Mouse (Mus musculus): ENCODE data around the gene Tedc2.

The Tedc2 gene

GRCm38 (mm10) chr17:24212441-24213018 lies 8.1 kb downstream of the Tedc2 start:
- no peak for DNase-seq (ENCODE audit: low spot score in 2 of 2)

DNA sequence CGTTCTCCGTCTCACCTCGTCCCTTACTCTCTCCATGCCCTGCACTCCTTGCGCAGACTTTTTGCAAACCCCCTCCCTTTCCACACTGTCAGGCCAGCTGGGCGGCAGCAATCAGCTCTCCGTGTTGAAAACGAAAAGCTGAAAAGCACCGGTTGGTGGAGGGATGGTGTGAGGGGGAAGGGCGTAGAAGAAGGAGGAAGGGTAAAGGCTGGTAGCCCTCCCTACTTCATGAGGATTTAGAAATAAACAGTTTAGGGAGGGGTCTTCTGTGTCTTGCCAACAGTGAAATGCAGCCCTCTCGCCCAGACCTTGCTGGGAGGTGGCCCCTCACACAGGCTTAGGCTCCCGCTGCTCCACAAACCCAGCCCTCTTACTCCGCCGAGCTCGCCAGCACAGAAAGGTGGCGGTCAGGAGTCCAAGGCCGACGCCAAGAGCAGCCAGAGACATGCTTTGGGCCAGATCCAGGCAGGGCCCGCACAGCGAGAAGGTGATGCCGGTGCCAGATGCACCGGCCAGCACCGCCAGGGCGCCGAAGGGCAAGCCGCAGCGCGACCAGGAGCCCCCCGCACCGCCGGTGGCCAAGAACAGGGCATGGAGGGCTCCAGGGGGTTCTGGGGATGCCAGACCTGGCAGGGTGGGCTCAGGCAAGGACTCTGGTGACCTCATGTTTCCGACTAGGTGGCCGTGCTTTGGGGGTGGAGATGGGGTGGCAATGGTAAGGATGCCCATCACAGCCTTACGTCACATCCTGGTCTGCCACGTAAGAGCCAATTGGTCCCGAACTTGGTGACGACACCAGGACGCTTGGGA lies 8.8 kb downstream of the Tedc2 start:
- DNase-seq (ENCODE audit: low spot score in 2 of 2), result no peak

GRCm38 (mm10) chr17:24210591-24210990 lies 10.1 kb downstream of the Tedc2 start:
- DNase-seq (ENCODE audit: low spot score in 2 of 2), result no peak

DNA sequence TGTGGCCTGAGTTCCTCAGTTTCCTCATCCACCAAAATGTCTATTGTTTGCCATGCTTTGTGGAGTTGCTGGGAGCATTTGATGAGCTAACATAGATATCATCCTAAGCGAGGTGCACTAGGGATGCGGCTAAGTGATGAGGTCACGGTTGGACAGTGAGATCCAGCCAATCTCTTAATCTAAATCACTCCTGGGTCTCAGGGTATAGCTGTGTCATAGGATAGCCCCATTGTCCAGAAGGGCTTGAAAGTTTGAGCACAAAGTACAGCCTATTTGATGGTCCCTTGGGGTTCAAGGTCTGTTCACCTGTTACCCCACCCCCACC lies 10.8 kb downstream of the Tedc2 start:
- no peak for DNase-seq (ENCODE audit: low spot score in 2 of 2)

- peak; percentile 57 to 69 for DNase-seq (ENCODE audit: low spot score in 2 of 2)
These were observed 11.4 kb downstream of the Tedc2 start, which contains the start of gene Ntn3 for GRCm38 (mm10) chr17:24209043-24209915. Ntn3 (minus strand) TSS chr17:24209531.

DNA sequence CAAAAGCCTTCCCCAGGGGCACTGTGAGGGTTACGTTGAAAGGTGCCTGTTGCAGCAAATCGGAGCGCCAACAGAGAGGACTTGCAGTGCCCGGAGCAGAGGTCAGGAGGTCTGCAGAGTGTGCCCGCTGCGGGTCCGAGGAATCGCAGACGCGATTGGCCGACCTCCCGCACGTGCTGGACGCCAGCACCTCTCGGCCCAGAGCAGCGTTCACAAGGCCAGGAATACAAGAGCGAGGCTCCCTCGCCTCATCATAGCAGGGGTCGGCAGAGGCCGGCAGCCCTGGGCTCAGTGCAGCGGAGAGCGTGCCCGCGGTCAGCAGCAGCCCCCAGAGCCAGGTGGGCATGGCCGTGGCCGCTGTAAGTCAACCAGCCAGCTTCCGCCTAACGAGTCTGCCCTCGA lies 12.0 kb downstream of the Tedc2 start:
- DNase-seq (ENCODE audit: low spot score in 2 of 2), result no peak

DNA sequence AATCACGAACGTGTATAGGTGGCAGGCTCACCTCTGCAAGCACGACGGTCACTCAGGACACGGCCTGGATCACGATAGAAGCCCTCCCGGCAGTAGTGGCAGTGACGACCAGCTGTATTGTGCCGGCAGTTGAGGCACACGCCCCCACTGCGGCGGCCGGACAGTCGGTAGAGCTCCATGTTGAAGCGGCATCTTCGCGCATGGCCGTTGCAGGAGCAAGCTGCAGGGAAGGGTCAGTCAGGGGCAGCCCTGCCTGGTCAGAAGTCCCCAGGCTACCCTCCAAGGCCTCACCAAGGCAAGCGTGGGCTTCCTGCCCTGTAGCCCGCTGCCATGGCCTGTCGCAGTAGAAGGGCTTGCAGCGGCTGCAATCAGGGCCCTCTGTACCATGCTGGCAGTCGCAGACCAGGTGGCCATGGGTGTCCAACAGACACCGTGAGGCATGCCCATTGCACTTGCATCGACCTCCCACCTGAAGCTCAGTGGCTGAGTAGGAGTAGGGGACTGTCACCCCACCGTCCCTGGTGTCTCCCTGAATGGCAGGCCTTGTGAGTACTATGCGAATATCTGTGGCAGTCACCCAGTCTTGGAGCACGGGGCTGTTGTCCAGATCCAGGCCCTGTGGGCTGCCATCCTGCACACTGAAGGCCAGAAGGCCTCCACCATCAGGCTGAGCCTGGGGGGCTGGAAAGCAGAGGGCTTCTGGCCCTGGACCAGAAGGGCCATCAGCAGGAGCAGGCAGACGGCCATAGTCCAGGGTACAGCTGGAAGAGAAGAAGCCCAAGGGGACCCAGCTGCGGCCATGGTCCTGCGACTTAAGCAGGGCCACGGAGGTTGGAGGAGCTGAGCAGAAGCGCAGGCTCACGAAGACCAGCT lies 12.6 kb downstream of the Tedc2 start:
- DNase-seq (ENCODE audit: low spot score in 2 of 2), result no peak

DNA sequence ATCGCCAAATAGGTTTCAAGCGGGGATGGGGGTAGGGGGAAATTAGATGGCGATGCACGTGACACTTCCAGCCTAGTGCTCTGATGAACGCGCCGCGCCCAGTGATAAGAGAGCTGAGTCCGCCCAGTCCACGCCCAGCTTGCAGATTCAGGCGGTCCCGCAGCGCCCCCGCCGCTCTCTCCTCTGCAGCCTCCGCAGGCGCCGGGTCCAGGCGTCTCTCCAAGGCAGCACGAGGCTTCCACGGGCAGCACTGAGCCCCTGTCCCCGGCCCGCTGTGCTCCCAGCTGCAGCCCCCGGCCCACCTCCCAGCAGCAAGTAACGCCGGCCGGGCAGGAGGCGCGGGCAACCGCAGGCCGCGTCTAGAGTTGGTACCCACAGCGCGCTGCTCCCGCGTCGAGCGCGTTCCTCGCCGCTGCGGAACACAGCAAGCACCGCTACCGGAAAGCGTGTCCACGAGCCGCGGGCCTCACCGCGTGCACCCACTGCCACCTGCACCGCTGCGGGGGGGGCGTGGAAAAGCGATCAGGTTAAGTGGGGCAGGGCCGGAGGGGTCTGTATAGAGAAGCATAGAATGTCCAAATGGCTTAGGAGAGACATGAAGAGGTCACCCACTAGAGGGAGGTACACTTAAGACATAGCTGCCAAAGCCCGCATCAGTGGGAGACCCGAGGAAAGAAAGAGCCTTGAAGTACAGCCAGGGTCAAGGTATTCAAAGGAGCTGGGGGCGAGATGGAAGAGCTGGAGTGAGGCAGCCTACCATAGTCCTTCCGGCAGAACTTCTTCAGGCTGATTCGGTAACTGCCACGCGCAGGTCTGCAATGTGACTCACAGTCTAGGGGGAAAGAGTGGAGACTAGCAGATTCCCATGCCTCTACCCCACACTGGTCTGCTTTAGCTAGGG lies 13.9 kb downstream of the Tedc2 start:
- DNase-seq (ENCODE audit: low spot score in 2 of 2), result peak; percentile 51 to 60

DNA sequence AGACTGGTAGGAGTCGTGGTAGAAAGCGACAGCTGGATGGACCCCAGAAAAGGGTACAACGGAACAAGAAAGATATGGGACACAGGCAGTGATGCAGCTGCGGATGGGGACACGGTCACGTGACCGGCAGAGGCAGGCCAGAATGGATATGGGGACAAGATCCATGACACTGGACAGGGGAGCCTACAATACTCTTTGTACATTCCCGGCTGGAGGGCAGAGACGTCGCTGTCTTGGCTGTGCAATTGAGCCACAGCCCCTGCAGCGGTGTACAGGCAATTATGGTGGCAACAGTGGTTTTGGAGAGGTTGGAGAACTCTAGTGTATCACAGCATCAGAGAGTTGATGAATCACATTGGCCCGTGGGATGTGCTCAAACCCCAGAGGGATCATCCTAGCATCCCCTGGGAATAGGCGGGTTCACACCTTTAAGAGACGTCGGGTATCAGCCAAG lies 14.7 kb downstream of the Tedc2 start:
- DNase-seq (ENCODE audit: low spot score in 2 of 2), result no peak

GRCm38 (mm10) chr17:24205284-24205888 lies 15.3 kb downstream of the Tedc2 start, which contains the start of gene Tbc1d24:
Tbc1d24 (minus strand) TSS chr17:24205562.
- peak; percentile 78 to 80 for DNase-seq (ENCODE audit: low spot score in 2 of 2)

DNA sequence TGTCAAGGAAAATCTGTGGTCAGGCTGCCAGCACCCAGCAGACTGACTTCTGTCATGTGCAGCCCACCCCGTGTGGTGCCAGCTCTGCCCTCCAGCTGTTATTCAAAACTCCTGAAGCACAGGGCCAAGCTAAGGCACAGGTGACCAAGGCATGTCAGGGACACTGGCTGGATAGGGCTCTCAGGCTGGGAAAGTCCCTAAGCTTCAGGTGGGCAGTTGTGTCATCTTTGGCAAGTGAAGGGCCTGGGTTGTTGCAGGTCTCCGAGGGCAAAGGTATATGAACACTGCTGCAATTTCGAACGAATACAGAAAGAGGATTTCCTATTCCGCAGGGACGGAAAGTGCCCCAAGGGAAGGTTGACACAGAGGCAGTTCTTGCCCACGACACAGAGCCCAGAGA lies 15.8 kb downstream of the Tedc2 start:
- no peak for DNase-seq (ENCODE audit: low spot score in 2 of 2)

GRCm38 (mm10) chr17:24203611-24204534 lies 16.8 kb downstream of the Tedc2 start:
- no peak for DNase-seq (ENCODE audit: low spot score in 2 of 2)

GRCm38 (mm10) chr17:24203068-24203467 lies 17.6 kb downstream of the Tedc2 start:
- DNase-seq (ENCODE audit: low spot score in 2 of 2), result no peak

DNA sequence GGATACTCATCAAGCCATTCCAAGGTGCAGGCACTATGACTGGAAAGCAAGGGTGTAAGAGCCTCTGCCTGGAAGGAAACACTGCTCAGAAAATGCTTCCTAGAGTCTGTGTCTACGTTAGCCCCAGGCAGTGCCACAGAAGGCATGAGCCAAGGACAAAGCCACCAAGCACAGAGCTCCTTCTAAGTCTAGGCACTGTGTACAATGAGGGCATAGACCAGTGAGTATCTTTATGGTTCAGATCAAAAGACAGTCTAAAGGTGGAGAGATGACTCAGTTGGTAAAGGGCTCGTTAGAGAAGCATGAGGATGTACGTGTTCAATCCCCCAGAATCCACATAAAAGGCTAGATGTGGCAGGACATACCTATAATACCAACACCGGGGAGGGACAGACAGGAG lies 19.6 kb downstream of the Tedc2 start:
- no peak for DNase-seq (ENCODE audit: low spot score in 2 of 2)

DNA sequence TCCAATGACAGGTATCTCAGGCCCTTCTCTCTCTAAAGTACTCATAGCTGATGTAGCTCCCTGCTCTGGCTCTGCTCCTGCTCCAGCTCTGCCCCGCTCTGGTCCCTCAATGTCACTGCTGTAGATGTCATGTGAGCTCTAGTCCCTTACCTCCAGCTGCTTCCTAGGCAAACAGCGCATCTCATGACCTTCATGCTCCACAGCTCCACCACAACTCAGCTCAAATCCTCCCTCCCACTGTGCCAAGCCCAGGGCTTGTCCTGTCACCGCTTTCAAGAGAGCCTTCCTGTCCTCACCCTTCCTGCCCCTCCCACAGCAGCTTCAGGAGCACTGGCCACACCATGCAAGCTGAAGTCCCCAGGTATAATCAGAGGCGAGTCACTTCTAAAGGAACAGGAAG lies 20.9 kb downstream of the Tedc2 start:
- no peak for DNase-seq (ENCODE audit: low spot score in 2 of 2)

DNA sequence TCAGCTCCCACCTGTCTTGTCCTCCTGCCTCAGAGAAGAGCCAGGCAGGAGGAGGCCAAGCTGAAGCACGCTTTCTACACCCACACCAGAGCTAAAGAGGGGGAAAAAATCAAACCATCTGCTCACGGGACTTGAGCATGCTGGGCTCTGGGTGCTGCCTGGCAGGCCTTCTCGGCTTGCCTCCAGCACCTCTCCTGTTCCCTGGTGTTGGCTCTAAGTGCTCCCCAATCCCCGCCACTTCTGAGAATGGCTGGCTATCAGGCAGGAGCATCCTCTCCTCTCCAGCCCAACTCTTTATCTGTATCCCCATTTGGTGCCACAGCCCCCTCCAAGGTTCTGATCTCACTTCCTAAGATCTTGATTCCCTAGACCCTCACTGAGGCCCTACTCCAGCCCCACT lies 21.4 kb downstream of the Tedc2 start:
- DNase-seq (ENCODE audit: low spot score in 2 of 2), result no peak

GRCm38 (mm10) chr17:24197032-24197824 lies 23.4 kb downstream of the Tedc2 start:
- no peak for DNase-seq (ENCODE audit: low spot score in 2 of 2)

GRCm38 (mm10) chr17:24195349-24195748 lies 25.3 kb downstream of the Tedc2 start:
- no peak for DNase-seq (ENCODE audit: low spot score in 2 of 2)
